8 mouse cellular contexts compared by ENCODE assay signal in genomic region chr13:109822413-109823298, GRCm38 (mm10).
DNase-seq lines count a peak whose midpoint lies in the region; ATAC-seq lines count a peak whose summit lies in the region.

No protein-coding gene starts in this region.

- DNase-seq in CD8-positive naive resting alpha-beta T cell, adult 2 months (ENCODE audit: low read depth in 2 of 2, low spot score in 2 of 2): peak; percentile 93 to 96
- peak; percentile 95 for DNase-seq in c-Kit-positive CD71-negative TER-119-negative erythroid progenitor cells, embryonic 14.5 days (ENCODE audit: low read depth)
- DNase-seq in forebrain, embryonic 10.5 days (ENCODE audit: extremely low spot score, low spot score): peak; percentile 95
- DNase-seq in kidney, postnatal 14 days: peak; percentile 94
- DNase-seq in naive thymus-derived CD4-positive, alpha-beta T cell, adult 2 months (ENCODE audit: low read depth): peak; percentile 98
- DNase-seq in splenic B cell, adult 2 months (ENCODE audit: low read depth, low spot score): peak; percentile 94

- H3K27me3 ChIP-seq in forebrain, embryonic 10.5 days (ENCODE audit: poor library complexity, severe bottlenecking): no peaks in the 10 kb centered on the region
- no peaks in the 10 kb centered on the region for H3K27me3 ChIP-seq in heart, embryonic 15.5 days
- no peaks in the 10 kb centered on the region for H3K27me3 ChIP-seq in liver, embryonic 12.5 days (replicated peaks)
- no peaks in the 10 kb centered on the region for H3K27me3 ChIP-seq in splenic B cell, adult 2 months (ENCODE audit: control insufficient read depth, insufficient read depth, low read length, poor library complexity, severe bottlenecking)

- peak overlapping the region; percentile 89 for H3K27ac ChIP-seq in forebrain, embryonic 10.5 days
- H3K27ac ChIP-seq in heart, embryonic 15.5 days: peak overlapping the region; percentile 93
- peak overlapping the region; percentile 77 for H3K27ac ChIP-seq in liver, embryonic 12.5 days

- H3K9ac ChIP-seq in heart, embryonic 15.5 days: peak overlapping the region; percentile 40
- H3K9ac ChIP-seq in liver, embryonic 12.5 days: peak overlapping the region; percentile 49

- H3K36me3 ChIP-seq in forebrain, embryonic 10.5 days (replicated peaks): no peaks in the 10 kb centered on the region
- H3K36me3 ChIP-seq in heart, embryonic 15.5 days: no peaks in the 10 kb centered on the region
- no peaks in the 10 kb centered on the region for H3K36me3 ChIP-seq in liver, embryonic 12.5 days
- no peaks in the 10 kb centered on the region for H3K36me3 ChIP-seq in splenic B cell, adult 2 months (ENCODE audit: control insufficient read depth, insufficient read depth, low read length, poor library complexity, severe bottlenecking)

- peaks cover 58% of the 10 kb centered on the region for H3K4me1 ChIP-seq in forebrain, embryonic 10.5 days
- H3K4me1 ChIP-seq in heart, embryonic 15.5 days (replicated peaks): peaks cover 39% of the 10 kb centered on the region
- peaks cover 51% of the 10 kb centered on the region for H3K4me1 ChIP-seq in liver, embryonic 12.5 days

- under 1% methylated on average over 15 of the region's 15 CpGs for WGBS in forebrain, embryonic 10.5 days
- under 1% methylated on average over 15 of the region's 15 CpGs for WGBS in heart, embryonic 15.5 days
- WGBS in liver, embryonic 12.5 days (ENCODE audit: insufficient replicate concordance): 2% methylated on average over 15 of the region's 15 CpGs

- H3K4me3 ChIP-seq in forebrain, embryonic 10.5 days: peak overlapping the region; percentile 45
- peak overlapping the region; percentile 43 for H3K4me3 ChIP-seq in heart, embryonic 15.5 days
- peak overlapping the region; percentile 44 for H3K4me3 ChIP-seq in liver, embryonic 12.5 days

- H3K4me2 ChIP-seq in heart, embryonic 15.5 days: peak overlapping the region; percentile 60
- peak overlapping the region; percentile 72 for H3K4me2 ChIP-seq in liver, embryonic 12.5 days

- ATAC-seq in heart, embryonic 15.5 days (replicated peaks; ENCODE audit: insufficient number of reproducible peaks, insufficient read depth, low FRiP score, low read depth): peak; percentile 93
- peak; percentile 97 for ATAC-seq in liver, embryonic 12.5 days

- no peaks in the 10 kb centered on the region for H3K9me3 ChIP-seq in forebrain, embryonic 10.5 days
- H3K9me3 ChIP-seq in heart, embryonic 15.5 days (replicated peaks): no peaks in the 10 kb centered on the region
- no peaks in the 10 kb centered on the region for H3K9me3 ChIP-seq in liver, embryonic 12.5 days (replicated peaks)

Comparison
In these comparisons a context has a peak if more than half of its experiments do, and no peak if none do; other contexts are left out.
1. Peak in every context shown above with its lines: DNase-seq, ATAC-seq, H3K4me3 ChIP-seq and H3K27ac ChIP-seq.